Mouse (Mus musculus) heart, postnatal 36 days (tissue): ENCODE measurements around the gene Fam181b. TPM values are rescaled to one million over a fixed set of nuclear protein-coding genes. Genes with fewer than 3 reads are reported as not detected.

Experiments used
- DNase-seq, 2 experiments: peaks; one replicate each; pipeline ENCODE4 v3.0.0; 2021 to 2022
- intact Hi-C: fragments of 180-260 bp; cut with DNase I; formaldehyde crosslinking; loops from one replicate; pipeline ENCODE4 v1.15.1; 2025
- total RNA-seq, 2 experiments: library from RNA; stranded (reverse); gene quantifications; 2 replicates each; pipeline ENCODE4 v1.2.3; 2021

Gene Fam181b
- total RNA-seq, result 1 to 10 TPM; 4.9 to 6.8 TPM

DNA sequence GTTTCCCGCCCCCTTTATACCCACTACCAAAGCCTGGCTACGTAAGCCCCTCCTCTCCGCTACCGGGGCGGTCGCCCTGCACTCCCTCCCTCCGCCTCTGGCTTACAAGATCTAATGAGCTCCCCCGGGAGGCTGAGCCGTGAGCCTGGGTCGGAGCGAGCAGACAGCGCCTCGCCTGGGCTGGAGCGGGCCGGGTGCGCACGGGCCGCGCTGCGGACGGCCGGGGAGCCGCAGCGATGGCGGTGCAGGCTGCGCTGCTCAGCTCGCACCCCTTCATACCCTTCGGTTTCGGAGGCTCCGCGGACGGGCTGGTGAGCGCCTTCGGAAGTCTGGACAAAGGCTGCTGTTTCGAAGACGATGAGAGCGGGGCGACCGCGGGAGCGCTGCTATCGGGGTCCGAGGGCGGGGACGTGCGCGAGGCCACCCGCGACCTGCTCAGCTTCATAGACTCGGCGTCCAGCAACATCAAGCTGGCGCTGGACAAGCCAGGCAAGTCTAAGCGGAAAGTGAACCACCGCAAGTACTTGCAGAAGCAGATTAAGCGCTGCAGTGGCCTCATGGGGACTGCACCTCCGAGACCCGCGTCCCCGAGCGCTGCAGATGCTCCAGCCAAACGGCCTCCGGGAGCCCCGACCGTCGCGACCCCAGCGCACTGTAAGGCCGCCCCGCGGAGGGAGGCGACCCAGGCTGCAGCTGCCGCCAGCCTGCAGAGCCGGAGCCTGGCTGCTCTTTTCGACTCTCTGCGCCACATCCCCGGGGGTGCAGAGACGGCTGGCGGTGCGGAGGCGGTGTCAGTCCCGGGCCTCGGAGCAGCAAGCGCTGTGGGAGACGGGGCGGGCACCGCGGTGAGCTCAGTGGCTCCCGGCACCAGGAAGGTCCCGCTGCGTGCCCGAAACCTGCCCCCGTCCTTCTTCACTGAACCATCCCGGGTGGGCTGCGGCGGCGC lies at the start of gene Fam181b:
Gene Fam181b (plus strand): TSS at position 81 of the 946 bp plus-strand sequence.
- intact Hi-C loops, result loop anchor here (5.0 to 10.0 kb wide), 2 partner anchors 335 to 413 kb away; partner anchors contain the start of genes Pcf11 and Rab30
- peak; percentile 74 to 76 for DNase-seq

DNA sequence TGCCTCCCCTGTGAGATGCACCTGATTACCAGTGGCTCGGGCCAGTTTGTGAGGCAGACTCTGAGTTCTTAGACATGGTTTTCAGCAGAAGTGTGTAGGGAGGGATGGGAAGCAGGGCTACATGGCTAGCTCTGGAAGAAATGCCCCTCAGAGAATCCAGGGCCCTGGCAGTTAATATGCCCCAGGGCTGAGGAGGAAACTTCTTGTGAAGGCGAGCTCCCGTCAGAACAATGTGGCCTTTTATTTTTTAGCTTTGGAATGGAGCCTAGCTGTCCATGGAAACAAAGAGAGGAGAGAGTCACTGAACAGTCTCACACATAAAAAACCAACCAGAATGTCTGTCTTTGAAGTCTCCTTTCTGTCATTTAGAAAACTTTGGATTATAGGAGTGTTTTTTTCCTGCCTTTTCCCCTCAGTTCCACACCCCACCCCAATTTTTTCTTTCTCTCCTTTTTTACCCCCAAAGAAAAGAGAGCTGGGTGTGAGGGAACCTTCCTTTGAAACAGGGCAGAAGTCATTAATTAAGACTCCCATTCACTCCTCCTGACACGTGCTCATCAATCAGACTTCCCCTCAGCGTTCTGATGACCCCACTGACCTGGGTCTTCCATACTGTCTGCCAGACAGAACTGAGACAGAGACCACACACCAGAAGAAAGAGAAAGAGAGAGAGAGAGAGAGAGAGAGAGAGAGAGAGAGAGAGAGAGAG lies 41.7 kb upstream of the Fam181b start:
- no peak for DNase-seq
- intact Hi-C loops, result no loop called here

DNA sequence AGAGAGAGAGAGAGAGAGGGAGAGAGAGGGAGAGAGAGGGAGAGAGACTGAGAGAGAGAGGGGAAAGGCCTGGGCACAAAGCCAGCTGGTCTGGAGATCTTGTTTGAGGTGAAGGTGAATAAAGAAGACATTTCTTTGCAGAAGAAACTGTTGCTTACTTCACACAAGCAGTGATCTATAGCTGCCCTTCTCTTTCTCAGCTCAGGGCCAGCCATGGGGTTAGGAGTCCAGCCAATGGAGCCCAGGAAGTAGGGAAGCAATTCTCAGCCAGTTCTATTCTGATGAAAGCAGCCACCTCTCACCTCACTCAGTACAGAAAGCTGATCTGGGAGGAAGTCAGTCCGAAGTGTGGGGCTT lies 41.2 kb upstream of the Fam181b start:
- intact Hi-C loops, result no loop called here
- peak in 1 of 2 experiments; percentile 4 for DNase-seq

GRCm38 (mm10) chr7:93039542-93039941 lies 40.1 kb upstream of the Fam181b start:
- DNase-seq, result no peak
- intact Hi-C loops, result no loop called here

GRCm38 (mm10) chr7:93044359-93044758 lies 35.3 kb upstream of the Fam181b start:
- no peak for DNase-seq
- intact Hi-C loops, result loop anchor here (5.0 kb wide), 1 partner anchor 37 kb away; no protein-coding TSS in a partner anchor

DNA sequence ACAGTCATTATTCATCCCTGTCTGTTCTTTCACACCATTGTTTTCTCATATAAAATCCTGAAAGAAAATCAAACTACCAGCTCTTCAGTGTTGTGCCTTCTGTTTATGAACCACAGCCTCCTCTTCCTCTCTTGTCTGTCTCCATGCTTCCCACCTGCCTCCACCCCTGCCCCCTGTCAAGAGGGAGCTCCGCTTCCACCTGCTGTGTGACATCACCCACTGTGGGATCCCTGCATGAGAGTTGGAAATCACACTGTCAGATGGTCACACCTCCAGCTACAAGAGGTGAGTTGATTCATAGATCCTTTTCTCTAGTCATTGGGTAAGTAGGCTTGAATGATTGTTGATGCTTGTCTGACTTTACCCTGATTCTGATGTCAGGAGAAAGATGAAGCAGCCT lies 34.9 kb upstream of the Fam181b start:
- intact Hi-C loops, result loop anchor here (5.0 kb wide), 1 partner anchor 37 kb away; no protein-coding TSS in a partner anchor
- no peak for DNase-seq

DNA sequence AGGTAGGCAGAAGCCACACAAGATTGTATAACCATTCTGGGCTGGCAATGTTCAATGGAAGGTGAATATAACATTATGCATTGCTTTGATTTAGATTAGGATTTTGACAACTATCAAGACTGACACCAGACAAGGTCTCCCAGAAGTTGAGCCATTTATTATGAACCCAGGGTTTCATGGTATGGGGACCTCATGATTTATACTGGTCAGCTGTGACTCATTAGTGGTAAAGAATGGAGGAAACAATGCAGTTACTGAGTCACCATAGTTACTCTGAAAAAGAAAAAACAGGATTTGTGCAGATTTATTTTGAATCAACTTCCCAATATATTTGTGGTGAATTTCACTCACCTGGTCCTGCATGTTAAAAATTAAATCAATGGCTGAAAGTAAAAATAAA lies 18.8 kb upstream of the Fam181b start:
- no peak for DNase-seq
- intact Hi-C loops, result no loop called here

DNA sequence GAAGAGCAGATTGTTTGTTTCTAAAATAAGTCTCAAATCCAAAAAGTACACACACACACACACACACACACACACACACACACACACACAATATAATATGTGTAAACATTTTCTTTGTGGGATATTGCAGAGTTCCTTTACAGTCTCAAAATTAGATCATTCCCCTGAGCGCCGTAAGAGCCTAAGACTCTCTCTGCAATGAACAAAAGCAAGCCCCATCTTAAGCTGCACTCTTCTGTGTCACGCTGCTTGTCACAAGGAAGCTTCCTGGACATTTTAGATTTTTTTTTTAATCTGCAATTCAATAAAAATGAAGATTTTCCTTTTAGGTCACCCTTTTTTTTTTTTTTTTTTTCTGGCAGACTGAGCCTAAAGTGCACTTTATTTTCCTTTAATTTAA lies 17.9 kb upstream of the Fam181b start:
- no peak for DNase-seq
- intact Hi-C loops, result no loop called here

DNA sequence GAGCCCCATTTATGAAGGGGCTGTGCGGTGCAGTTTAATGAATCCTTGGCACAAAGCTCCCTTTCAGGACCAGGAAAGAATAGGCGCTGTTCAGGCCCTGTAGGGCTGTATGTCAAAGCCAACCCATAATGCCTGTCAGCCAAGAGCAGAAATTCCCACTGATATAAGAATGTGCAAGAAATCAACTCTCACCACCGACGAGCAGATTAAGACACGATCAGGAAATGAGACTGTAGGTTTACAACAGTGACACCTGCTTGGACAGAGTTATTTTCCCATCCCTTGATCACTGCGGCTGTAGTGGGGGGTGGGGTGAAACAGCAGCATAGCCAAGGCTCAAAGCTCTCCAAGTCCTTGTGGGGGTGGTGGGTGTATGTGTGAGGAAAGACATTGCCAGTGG lies 17.5 kb upstream of the Fam181b start:
- intact Hi-C loops, result no loop called here
- DNase-seq, result no peak

DNA sequence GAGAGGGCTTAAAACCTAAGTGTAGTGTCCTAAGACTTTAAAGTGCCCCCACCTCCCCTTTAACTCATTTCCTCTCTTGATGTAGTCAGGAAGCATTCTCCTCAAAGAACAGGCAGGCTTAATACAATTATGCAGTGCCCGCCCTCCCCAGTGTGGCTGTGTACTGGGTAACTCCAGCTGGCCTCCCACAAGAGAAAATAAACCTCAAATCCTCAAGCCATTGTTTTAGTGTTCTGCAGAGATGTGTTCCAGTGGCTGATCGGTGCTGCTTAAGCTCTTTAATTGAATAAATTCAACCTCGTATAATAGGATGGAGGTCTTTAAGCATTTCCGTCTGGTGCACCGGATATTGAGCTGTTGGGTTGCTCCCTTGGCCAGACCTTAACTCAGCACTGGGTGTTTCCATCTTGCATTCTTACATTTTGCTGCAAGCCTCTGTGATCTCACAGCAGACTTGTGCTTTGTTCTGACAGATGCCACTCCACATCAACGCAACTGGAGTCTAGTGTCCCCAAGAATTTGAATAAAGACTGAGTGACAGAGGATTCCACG lies 12.1 kb upstream of the Fam181b start:
- intact Hi-C loops, result no loop called here
- no peak for DNase-seq

DNA sequence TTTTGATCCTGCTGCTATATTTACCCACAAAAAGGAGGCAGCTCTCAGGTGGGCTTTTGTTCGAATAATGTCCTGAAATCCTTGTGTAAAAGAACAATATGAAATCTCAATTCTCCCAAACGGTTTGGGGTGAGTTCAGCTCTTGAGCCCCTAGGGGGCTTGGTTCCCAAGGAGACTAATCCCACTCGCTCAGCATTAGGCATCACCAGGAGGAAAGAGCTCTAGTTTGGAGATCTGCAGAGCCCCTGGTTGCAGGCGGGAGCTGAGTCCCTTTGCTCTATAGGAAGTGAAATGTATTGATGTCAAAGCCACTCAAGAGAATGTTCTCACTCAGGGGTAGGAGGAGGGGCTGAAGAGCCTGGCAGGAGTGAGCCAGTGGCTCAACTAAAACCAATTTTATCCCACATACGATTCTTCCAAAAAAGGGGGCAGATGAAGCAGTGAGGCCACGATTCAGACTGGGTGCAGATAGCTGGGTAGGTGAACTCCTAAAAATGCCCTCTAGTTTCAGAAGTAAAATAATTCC lies 3.2 kb upstream of the Fam181b start:
- intact Hi-C loops, result no loop called here
- DNase-seq, result no peak

DNA sequence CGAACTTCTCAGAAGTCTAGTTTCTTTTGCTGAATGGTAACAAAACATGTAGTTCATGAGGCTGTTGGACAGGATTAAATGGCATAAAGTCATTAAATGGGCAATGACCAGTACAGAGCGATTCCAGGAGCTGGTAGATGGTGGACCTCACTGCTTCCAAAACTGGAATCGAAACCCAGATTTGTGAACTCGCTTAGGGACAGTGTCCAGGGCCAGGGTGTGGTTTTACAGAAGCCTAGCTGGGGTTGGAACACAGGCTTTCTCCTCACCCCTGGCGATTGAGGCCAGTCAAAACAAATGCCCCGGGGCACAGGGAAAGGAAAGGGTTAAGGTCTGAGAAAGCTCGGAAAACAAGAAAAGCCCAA lies 263 bp upstream of the Fam181b start:
- intact Hi-C loops, result no loop called here
- no peak for DNase-seq

DNA sequence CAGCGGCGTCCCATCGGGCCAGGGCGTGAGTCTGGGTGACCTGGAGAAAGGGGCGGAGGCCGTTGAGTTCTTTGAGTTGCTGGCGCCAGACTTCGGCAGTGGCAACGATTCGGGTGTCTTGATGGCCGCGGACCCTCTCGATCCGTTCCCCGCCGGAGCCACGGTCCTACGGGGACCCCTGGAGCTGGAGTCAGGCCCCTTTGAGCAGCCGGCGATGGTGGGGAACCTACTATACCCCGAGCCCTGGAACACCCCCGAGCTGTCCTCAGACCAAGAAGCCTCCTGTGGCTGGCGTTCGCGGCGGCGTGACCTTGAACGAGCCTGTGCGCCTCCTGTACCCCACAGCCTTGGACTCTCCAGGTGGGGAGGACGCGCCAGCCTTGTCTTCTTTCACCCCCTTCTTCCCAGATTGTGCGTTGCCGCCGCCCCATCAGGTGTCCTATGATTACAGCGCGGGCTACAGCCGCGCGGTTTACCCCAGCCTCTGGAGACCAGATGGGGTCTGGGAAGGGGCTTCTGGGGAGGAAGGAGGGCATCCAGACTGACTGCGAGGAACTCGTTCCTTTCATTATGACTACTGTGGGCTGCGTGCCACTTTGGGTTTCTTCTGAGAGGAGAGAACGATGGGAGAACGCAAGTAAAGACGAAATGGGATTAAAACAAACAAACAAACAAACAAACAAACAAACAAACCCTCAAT lies 1.2 kb downstream of the Fam181b start:
- DNase-seq, result peak in 1 of 2 experiments; percentile 34
- intact Hi-C loops, result loop anchor here (5.0 to 10.0 kb wide), 2 partner anchors 336 to 414 kb away; partner anchors contain the start of genes Pcf11 and Rab30

DNA sequence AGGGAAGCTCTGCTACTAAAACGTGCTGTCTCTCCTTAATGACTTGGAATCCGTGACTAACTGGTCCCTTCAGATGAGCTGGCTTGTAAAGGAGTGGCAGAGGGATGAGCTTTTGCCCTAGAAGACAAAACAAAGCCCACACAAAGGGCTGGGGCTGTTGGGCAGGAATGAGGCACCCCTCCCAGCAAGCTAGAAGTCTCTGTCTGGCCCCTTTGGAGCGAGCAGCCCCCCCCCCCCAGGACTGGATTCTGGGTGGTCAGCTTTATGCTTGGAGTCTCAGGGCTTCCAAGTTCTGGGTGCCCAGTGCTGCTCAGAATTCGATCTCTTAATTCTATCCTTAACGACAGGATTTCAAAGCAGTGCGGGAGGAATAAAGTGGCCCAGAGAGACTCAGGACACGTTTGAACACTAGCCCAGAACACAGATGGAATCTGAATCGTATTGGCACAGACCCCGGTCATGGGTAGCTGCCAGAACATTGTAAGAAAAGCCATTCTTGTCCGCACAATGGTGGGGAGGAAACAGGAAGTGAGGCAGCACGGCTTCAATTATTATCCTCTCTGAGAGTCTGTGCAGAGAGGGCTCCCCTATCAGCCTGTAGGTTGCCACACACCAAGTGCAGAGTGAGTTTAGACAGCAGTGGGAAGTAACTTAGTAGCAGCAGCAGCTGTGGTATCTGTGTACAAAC lies 13.8 kb downstream of the Fam181b start:
- intact Hi-C loops, result loop anchor here (5.0 to 10.0 kb wide), 2 partner anchors 201 to 469 kb away; no protein-coding TSS in a partner anchor
- DNase-seq, result peak; percentile 74 to 81

DNA sequence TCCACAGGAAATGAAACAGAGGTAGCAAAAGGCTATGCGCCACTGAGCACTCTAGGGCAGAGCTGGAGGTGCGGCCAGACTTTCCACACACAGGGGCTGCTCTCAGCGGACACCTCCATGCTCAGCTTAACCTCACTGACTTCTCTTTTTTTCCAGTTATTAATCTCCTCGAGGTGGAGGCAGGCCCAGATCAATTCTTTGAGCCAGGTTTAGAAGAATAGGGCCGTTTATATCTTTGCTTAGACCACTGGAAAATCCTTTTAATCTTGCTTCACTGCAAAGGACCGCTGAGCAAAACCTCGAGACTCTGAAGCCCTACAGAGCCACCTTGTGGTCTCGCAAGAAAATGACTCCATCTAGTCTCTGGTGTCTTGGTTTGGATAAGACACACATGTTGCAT lies 15.8 kb downstream of the Fam181b start:
- intact Hi-C loops, result loop anchor here (5.0 to 10.0 kb wide), 3 partner anchors 128 to 471 kb away; partner anchors contain the start of genes Ddias and Prcp
- DNase-seq, result peak; percentile 35 to 46

GRCm38 (mm10) chr7:93104776-93105340 lies 25.2 kb downstream of the Fam181b start:
- intact Hi-C loops, result no loop called here
- DNase-seq, result no peak

DNA sequence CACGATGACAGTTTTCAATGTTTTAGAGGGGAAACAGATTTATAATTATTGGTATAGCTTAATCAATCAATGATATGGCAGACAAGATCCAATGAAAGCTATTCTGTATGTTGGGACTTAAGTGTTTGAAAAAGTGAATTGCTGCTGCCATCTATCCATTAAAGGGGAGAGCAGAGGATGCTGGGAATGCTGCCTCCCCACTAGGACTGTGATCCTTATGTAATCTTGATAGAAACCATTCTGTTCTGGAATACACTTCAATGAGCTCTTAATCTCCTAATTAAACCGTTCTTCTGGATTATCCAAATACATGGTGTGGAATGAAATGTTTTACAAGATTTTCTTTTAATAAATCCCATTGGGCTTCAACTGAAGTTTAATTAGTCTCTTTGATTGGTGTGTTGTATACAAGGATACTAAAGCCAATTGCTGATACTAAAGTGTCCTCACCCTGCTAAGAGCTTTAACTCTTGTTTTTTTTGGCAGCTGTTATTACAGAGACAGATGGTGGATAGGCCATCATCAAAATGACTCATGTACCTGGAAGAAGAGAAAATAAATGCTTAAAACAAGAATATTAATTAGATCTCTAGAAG lies 30.8 kb downstream of the Fam181b start:
- no peak for DNase-seq
- intact Hi-C loops, result no loop called here

- intact Hi-C loops, result no loop called here
- DNase-seq, result no peak
These were observed 31.4 kb downstream of the Fam181b start for GRCm38 (mm10) chr7:93111056-93111455.

DNA sequence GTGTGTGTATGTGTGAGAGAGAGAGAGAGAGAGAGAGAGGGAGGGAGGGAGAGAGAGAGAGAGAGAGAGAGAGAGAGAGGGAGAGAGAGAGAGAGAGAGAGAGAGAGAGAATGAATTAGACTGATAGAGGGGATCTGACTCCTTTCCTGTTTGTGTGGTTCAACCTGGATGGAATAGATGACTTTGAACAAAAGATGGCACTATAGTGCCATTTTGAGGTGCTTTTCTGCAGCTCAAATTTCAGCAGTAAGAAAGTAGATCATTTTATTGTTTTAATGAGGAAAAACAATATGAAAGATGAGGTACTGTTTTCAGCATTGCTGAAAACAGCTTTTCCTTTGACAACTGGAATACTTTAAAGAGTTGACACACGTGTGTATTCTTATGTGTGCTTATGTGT lies 37.9 kb downstream of the Fam181b start:
- no peak for DNase-seq

More for the DNA sequence above, 37.9 kb downstream of the Fam181b start:
- intact Hi-C loops, result no loop called here
